Mouse (Mus musculus) MN1 (cell line): ENCODE measurements around the gene Vbp1.

ENCODE experiments used
- DNase-seq: peaks from one replicate; pipeline ENCODE4 v3.0.0-alpha.2; 2016; ENCODE audit warnings: low spot score

Vbp1 gene

DNA sequence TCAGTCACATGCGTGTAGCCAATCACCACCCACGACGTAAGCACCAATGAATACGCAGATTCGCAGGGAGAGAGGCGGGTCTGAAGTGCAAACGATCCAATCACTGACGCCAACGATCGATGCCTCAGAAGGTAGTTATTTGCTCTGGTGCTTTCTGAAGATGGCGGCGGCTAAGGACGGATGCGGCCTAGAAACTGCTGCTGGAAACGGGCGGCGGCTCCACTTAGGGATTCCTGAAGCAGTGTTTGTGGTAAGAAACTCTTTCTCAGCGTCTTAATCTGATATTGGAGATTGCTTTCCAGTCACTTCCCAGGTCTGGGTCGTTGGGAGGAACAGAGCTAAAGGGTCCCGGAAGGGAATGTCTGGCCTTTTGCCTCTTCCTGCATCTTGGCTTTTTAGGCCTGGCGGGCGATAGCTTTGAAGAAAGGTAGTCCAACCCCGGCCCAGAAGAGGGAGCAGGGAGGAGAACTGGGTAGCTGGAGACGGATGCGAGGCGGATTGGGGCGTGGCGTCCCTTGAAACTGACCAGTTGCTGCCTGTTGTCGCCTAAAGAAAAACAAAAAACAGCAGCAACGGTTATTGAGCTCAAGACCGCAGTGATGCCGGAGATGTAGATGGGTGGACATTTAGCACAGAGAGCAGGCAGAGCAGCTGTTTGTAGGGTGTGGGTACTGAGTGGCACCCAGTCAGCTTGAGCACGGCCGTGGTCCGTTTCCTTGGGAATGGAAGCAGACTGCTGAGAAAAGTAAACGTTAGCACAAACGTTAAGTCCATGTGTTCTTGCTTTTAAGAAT, at the start of gene Vbp1:
Gene Vbp1, plus strand, starts transcription at position 121 of the 794 bp plus-strand sequence.
- peak; percentile 94 for DNase-seq

- peak; percentile 72 for DNase-seq
Observed at GRCm38 (mm10) chrX:75475182-75475644, 38.9 kb upstream of the Vbp1 start.

DNA sequence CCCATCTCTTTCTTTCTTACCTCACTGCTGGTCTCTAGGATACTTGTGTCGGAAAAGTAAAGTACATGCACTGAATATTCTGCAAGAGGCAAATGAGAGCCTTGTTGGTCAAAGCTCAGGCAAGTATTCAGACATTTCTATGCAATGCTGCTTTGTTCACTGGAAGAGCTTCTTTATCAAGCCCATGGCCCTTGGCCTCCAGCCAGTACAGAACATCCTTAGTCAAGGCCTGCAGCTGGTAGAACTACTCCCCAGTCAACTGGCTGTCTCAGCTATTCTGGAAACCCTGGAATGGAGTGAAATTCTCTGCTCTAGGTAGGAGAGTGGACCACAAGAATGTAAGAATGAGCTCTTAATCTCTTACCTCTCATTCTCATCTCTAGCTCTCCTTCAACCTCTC, 24.2 kb upstream of the Vbp1 start:
- no peak for DNase-seq

DNA sequence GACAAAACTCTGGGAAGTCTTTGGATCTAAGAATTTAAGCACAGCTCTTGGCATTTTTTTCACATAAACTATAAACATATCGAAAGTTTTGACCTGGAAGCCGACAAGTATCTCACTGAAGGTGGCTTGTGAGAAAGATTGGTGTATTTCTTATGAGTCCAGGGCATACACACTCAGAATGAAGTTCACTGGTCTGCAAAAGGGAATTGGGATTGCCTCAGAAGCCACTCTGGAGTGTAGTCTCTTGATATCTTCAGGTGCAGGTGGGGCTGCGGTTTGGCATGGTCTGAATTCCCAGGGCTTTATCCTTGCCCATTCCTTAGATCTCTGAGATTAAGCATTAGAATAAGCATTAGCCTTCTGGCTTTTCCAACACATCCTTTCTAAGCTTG, 316 bp upstream of the Vbp1 start:
- DNase-seq = no peak

DNA sequence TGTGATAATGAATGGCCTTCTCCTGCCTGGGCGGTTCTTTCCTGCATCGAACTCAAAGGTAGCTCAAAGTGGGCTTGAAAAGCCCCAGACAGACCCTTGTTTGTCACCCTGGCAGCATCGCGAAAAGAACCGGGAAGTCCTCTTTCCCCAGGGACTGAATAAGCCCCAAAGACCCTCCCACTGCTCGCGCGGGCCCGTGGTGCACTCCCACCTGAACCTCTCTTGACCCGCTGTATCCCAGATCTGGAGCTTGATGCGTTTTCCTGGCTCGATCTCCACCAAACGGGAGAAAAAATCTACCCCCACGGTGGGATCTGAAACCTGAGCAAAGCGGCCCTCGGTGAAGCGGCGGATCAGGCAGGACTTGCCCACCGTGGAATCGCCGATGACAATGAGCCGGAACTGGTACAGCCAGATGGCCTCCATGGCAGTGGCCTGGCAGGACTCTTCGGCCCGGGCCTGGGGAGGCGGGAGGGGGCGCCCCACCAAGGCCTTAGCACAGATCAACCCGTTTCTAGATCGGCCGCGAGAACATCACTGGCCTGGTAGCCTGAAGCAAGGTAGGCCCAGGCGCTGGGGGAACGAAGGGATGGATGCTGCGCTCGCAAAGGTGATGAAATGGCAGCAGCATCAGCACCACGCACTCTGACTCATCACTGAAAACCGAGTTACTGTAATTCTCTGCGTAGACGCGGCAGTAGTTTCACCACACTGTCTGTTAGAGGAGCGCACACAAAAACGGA, 63.7 kb downstream of the Vbp1 start, which contains the start of gene Rab39b:
Gene Rab39b, minus strand, starts transcription at position 650 of the 743 bp plus-strand sequence.
- peak; percentile 74 for DNase-seq

- DNase-seq = no peak
Observed at GRCm38 (mm10) chrX:75578539-75578938, 64.4 kb downstream of the Vbp1 start.
